Mouse (Mus musculus): ENCODE results near the gene Il27. TPM values are rescaled to one million over a fixed set of nuclear protein-coding genes. Genes with fewer than 3 reads are reported as not detected.

The Il27 gene
- polyA plus RNA-seq, 1 experiment from 2014 or later: not detected

- H3K27ac ChIP-seq (ENCODE audit: low read length): no peak overlapping the region
- no peaks in the 10 kb centered on the region for H3K4me1 ChIP-seq (ENCODE audit: control insufficient read depth, insufficient read depth, low read length)
- H3K9me3 ChIP-seq (replicated peaks; ENCODE audit: control insufficient read depth, low read length): no peaks in the 10 kb centered on the region
- no peak for ATAC-seq (replicated peaks; ENCODE audit: extremely low read depth, insufficient read depth, low FRiP score)
- no peak overlapping the region for H3K9ac ChIP-seq (ENCODE audit: low read length)
- 44% methylated on average over 3 of the region's 3 CpGs for WGBS
- no peaks in the 10 kb centered on the region for H3K36me3 ChIP-seq (ENCODE audit: control insufficient read depth, insufficient read depth)
- H3K27me3 ChIP-seq (ENCODE audit: control insufficient read depth, insufficient read depth, low read length): no peaks in the 10 kb centered on the region
- no peak overlapping the region for H3K4me3 ChIP-seq (ENCODE audit: low read length)
- no peak overlapping the region for H3K4me2 ChIP-seq (ENCODE audit: low read depth, low read length)
These were observed 35.2 kb upstream of the Il27 start for GRCm38 (mm10) chr7:126629915-126630314.

- Histone ChIP-seq H3K36me3 (ENCODE audit: control insufficient read depth, insufficient read depth) (no peaks in the 10 kb centered on the region), H3K4me2 (ENCODE audit: low read depth, low read length) (no peak overlapping the region), H3K9ac (ENCODE audit: low read length) (no peak overlapping the region), H3K9me3 (replicated peaks; ENCODE audit: control insufficient read depth, low read length) (no peaks in the 10 kb centered on the region), H3K4me1 (ENCODE audit: control insufficient read depth, insufficient read depth, low read length) (no peaks in the 10 kb centered on the region), H3K27me3 (ENCODE audit: control insufficient read depth, insufficient read depth, low read length) (no peaks in the 10 kb centered on the region), H3K4me3 (ENCODE audit: low read length) (no peak overlapping the region), H3K27ac (ENCODE audit: low read length) (no peak overlapping the region)
- 61% methylated on average over 6 of the region's 6 CpGs for WGBS
- ATAC-seq (replicated peaks; ENCODE audit: extremely low read depth, insufficient read depth, low FRiP score): 0 out of 2 replicates have a peak, but pooled peaks have one; percentile 45
These were observed 33.4 kb upstream of the Il27 start for GRCm38 (mm10) chr7:126628111-126628510.

GRCm38 (mm10) chr7:126625807-126626600 lies 31.3 kb upstream of the Il27 start:
- H3K4me1 ChIP-seq (ENCODE audit: control insufficient read depth, insufficient read depth, low read length): peaks cover 5% of the 10 kb centered on the region; the same call in 1 of the 2 replicates
- no peaks in the 10 kb centered on the region for H3K27me3 ChIP-seq (ENCODE audit: control insufficient read depth, insufficient read depth, low read length)
- no peak overlapping the region for H3K27ac ChIP-seq (ENCODE audit: low read length)
- no peaks in the 10 kb centered on the region for H3K9me3 ChIP-seq (replicated peaks; ENCODE audit: control insufficient read depth, low read length)
- no peak overlapping the region for H3K4me3 ChIP-seq (ENCODE audit: low read length)
- no peak overlapping the region for H3K9ac ChIP-seq (ENCODE audit: low read length)
- ATAC-seq (replicated peaks; ENCODE audit: extremely low read depth, insufficient read depth, low FRiP score): no peak
- H3K36me3 ChIP-seq (ENCODE audit: control insufficient read depth, insufficient read depth): no peaks in the 10 kb centered on the region
- WGBS: 79% methylated on average over 3 of the region's 3 CpGs
- no peak overlapping the region for H3K4me2 ChIP-seq (ENCODE audit: low read depth, low read length)

GRCm38 (mm10) chr7:126625369-126625768 lies 30.6 kb upstream of the Il27 start:
- peaks cover 5% of the 10 kb centered on the region; the same call in 1 of the 2 replicates for H3K4me1 ChIP-seq (ENCODE audit: control insufficient read depth, insufficient read depth, low read length)
- H3K9me3 ChIP-seq (replicated peaks; ENCODE audit: control insufficient read depth, low read length): no peaks in the 10 kb centered on the region
- H3K9ac ChIP-seq (ENCODE audit: low read length): no peak overlapping the region
- H3K27me3 ChIP-seq (ENCODE audit: control insufficient read depth, insufficient read depth, low read length): no peaks in the 10 kb centered on the region
- no peak overlapping the region for H3K27ac ChIP-seq (ENCODE audit: low read length)
- WGBS: 33% methylated on average over 6 of the region's 6 CpGs
- H3K36me3 ChIP-seq (ENCODE audit: control insufficient read depth, insufficient read depth): no peaks in the 10 kb centered on the region
- peak; percentile 75 for ATAC-seq (replicated peaks; ENCODE audit: extremely low read depth, insufficient read depth, low FRiP score)
- 0 out of 2 replicates have a peak overlapping the region, but pooled peaks have one; percentile 10 for H3K4me2 ChIP-seq (ENCODE audit: low read depth, low read length)
- H3K4me3 ChIP-seq (ENCODE audit: low read length): no peak overlapping the region

GRCm38 (mm10) chr7:126624774-126625173 lies 30.0 kb upstream of the Il27 start:
- no peaks in the 10 kb centered on the region for H3K36me3 ChIP-seq (ENCODE audit: control insufficient read depth, insufficient read depth)
- no peaks in the 10 kb centered on the region for H3K9me3 ChIP-seq (replicated peaks; ENCODE audit: control insufficient read depth, low read length)
- peaks cover 5% of the 10 kb centered on the region; the same call in 1 of the 2 replicates for H3K4me1 ChIP-seq (ENCODE audit: control insufficient read depth, insufficient read depth, low read length)
- no peak for ATAC-seq (replicated peaks; ENCODE audit: extremely low read depth, insufficient read depth, low FRiP score)
- no peak overlapping the region for H3K27ac ChIP-seq (ENCODE audit: low read length)
- peak overlapping the region; percentile 9; the same call in 1 of the 2 replicates for H3K4me3 ChIP-seq (ENCODE audit: low read length)
- no peak overlapping the region for H3K9ac ChIP-seq (ENCODE audit: low read length)
- peak overlapping the region; percentile 10; the same call in 1 of the 2 replicates for H3K4me2 ChIP-seq (ENCODE audit: low read depth, low read length)
- no peaks in the 10 kb centered on the region for H3K27me3 ChIP-seq (ENCODE audit: control insufficient read depth, insufficient read depth, low read length)
- WGBS: 57% methylated on average over 16 of the region's 16 CpGs

- no peaks in the 10 kb centered on the region for H3K27me3 ChIP-seq (ENCODE audit: control insufficient read depth, insufficient read depth, low read length)
- H3K4me1 ChIP-seq (ENCODE audit: control insufficient read depth, insufficient read depth, low read length): peaks cover 5% of the 10 kb centered on the region; the same call in 1 of the 2 replicates
- 64% methylated on average over 1 of the region's 1 CpGs for WGBS
- H3K4me3 ChIP-seq (ENCODE audit: low read length): no peak overlapping the region
- H3K4me2 ChIP-seq (ENCODE audit: low read depth, low read length): no peak overlapping the region
- ATAC-seq (replicated peaks; ENCODE audit: extremely low read depth, insufficient read depth, low FRiP score): no peak
- H3K27ac ChIP-seq (ENCODE audit: low read length): no peak overlapping the region
- no peaks in the 10 kb centered on the region for H3K36me3 ChIP-seq (ENCODE audit: control insufficient read depth, insufficient read depth)
- no peaks in the 10 kb centered on the region for H3K9me3 ChIP-seq (replicated peaks; ENCODE audit: control insufficient read depth, low read length)
- no peak overlapping the region for H3K9ac ChIP-seq (ENCODE audit: low read length)
These were observed 28.6 kb upstream of the Il27 start for GRCm38 (mm10) chr7:126623381-126623780.

- 61% methylated on average over 9 of the region's 9 CpGs for WGBS
These were observed 27.0 kb upstream of the Il27 start for GRCm38 (mm10) chr7:126621452-126622359.

GRCm38 (mm10) chr7:126619559-126620275 lies 25.0 kb upstream of the Il27 start:
- Histone ChIP-seq H3K36me3 (ENCODE audit: control insufficient read depth, insufficient read depth) (no peaks in the 10 kb centered on the region), H3K27me3 (ENCODE audit: control insufficient read depth, insufficient read depth, low read length) (no peaks in the 10 kb centered on the region), H3K9me3 (replicated peaks; ENCODE audit: control insufficient read depth, low read length) (no peaks in the 10 kb centered on the region), H3K4me1 (ENCODE audit: control insufficient read depth, insufficient read depth, low read length) (peaks cover 5% of the 10 kb centered on the region; the same call in 1 of the 2 replicates), H3K9ac (ENCODE audit: low read length) (no peak overlapping the region), H3K27ac (ENCODE audit: low read length) (no peak overlapping the region), H3K4me3 (ENCODE audit: low read length) (no peak overlapping the region), H3K4me2 (ENCODE audit: low read depth, low read length) (no peak overlapping the region)
- ATAC-seq (replicated peaks; ENCODE audit: extremely low read depth, insufficient read depth, low FRiP score): no peak
- WGBS: 69% methylated on average over 10 of the region's 10 CpGs

More at GRCm38 (mm10) chr7:126621452-126622359, 27.0 kb upstream of the Il27 start:
- Histone ChIP-seq H3K9ac (ENCODE audit: low read length) (no peak overlapping the region), H3K27ac (ENCODE audit: low read length) (no peak overlapping the region), H3K4me2 (ENCODE audit: low read depth, low read length) (no peak overlapping the region), H3K36me3 (ENCODE audit: control insufficient read depth, insufficient read depth) (no peaks in the 10 kb centered on the region), H3K9me3 (replicated peaks; ENCODE audit: control insufficient read depth, low read length) (no peaks in the 10 kb centered on the region), H3K27me3 (ENCODE audit: control insufficient read depth, insufficient read depth, low read length) (no peaks in the 10 kb centered on the region), H3K4me3 (ENCODE audit: low read length) (no peak overlapping the region), H3K4me1 (ENCODE audit: control insufficient read depth, insufficient read depth, low read length) (peaks cover 5% of the 10 kb centered on the region; the same call in 1 of the 2 replicates)
- no peak for ATAC-seq (replicated peaks; ENCODE audit: extremely low read depth, insufficient read depth, low FRiP score)

Measured in heart, embryonic 16.5 days (tissue).